Mouse (Mus musculus): ENCODE measurements at regions not wholly inside any gene's neighbourhood (a gene's known extent, or its start where the extent isn't known, plus 50 kb on each side); places are given as distances from the start of the nearest gene placed in this dataset.
"Not testable (repeated sequence)": the region's sequence is repeated elsewhere in the genome, so short reads cannot be mapped to it uniquely, and the experiment has no call there.

DNA sequence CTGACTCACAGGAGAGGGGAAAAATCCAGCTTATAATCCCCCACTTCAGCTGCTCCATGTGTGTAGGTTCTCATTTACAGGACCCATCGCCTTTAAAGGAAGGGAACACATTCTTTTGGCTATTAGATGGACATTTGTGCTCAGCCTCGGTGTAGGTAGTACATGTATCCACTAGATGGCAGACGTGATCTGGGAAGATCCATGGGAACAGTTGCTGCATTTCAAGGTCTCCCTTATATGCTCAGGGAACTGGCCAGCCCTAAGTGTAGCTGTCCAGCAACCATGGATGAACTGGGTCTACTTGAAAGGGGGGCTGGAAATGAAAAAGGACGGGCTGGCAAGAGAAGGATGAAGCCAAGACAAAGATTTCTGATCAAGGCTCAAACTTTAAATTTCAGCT lies 124.0 kb downstream of the Akain1 start:
- peak; percentile 91 for TF ChIP-seq CTCF (IDR thresholded peaks at IDR 0.05; ENCODE audit: low read depth)
- no peak overlapping the region for H3K9ac ChIP-seq (ENCODE audit: low read depth, low read length)
- H3K27ac ChIP-seq (ENCODE audit: low read depth, low read length), result no peak overlapping the region
- no peak overlapping the region for H3K4me3 ChIP-seq (ENCODE audit: low read depth, low read length)
- no peak for ATAC-seq
- no peak overlapping the region for H3K4me2 ChIP-seq (replicated peaks; ENCODE audit: low read depth)
- H3K36me3 ChIP-seq (ENCODE audit: control insufficient read depth, insufficient read depth), result no peaks in the 10 kb centered on the region
- WGBS, result 18% methylated on average over 4 of the region's 4 CpGs
- no peaks in the 10 kb centered on the region for H3K9me3 ChIP-seq (ENCODE audit: control insufficient read depth)
- H3K27me3 ChIP-seq (replicated peaks; ENCODE audit: control insufficient read depth, insufficient read depth, low read length), result no peaks in the 10 kb centered on the region
- no peaks in the 10 kb centered on the region for H3K4me1 ChIP-seq (replicated peaks; ENCODE audit: control insufficient read depth, insufficient read depth, low read length)

DNA sequence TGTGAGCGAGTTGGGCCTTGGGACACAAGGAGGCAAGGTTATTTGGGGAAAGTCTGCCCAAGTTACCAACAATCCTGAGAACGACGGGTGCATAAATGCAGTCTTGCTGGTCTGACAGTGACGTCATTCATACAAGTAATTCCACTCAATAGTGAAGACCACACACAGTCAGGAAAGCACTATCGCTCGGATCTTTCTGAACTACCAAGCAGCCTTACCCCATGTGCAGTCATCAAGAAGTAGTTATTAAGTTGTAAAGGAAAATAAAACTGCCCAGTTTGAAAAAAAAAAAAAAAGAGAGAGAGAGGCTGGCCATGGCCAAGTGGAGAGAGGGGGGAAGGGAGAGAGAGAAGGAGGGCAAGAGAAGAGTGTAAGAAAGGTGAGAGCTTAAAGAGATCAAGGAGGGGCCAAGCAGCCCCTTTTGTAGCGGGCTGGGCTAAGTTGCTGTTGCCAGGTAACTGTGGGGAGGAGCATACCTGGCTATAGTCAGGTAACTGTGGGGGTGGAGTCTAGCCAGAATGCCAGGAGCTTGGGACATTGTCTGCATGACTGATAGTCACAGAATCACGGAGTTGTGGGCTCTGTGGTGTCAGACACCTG lies 132.0 kb downstream of the Akain1 start:
- not testable (repeated sequence) for H3K36me3 ChIP-seq (ENCODE audit: control insufficient read depth, insufficient read depth); H3K27me3 ChIP-seq (replicated peaks; ENCODE audit: control insufficient read depth, insufficient read depth, low read length); H3K4me3 ChIP-seq (ENCODE audit: low read depth, low read length); H3K9me3 ChIP-seq (ENCODE audit: control insufficient read depth); H3K4me1 ChIP-seq (replicated peaks; ENCODE audit: control insufficient read depth, insufficient read depth, low read length); H3K9ac ChIP-seq (ENCODE audit: low read depth, low read length); H3K27ac ChIP-seq (ENCODE audit: low read depth, low read length)
- ATAC-seq, result 0 out of 2 replicates have a peak, but pooled peaks have one; percentile 22
- 0 out of 2 replicates have a peak overlapping the region, but pooled peaks have one; percentile 6 for H3K4me2 ChIP-seq (replicated peaks; ENCODE audit: low read depth)
- WGBS, result 25% methylated on average over 8 of the region's 8 CpGs

DNA sequence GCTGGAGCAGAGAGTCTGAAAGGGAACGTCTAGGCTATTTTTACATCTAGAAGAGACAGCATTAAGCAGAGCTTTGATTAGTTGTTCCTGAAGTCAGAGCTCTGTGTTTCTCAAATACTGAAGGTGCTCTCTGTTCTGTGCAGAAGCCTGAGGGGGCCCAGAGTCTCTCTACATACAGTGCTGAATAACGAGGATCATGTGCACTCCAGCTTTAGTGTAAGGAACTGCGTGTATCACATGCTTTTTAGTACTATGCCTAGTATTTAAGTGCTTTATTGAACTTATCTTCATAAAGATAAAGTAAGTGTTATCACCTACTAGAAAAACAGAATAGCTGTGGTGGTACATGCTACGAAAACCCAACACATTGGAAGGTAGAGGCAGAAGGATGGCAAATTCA lies 151.4 kb downstream of the Akain1 start:
- H3K36me3 ChIP-seq (ENCODE audit: control insufficient read depth, insufficient read depth), result no peaks in the 10 kb centered on the region
- no peak overlapping the region for H3K9ac ChIP-seq (ENCODE audit: low read depth, low read length)
- no peaks in the 10 kb centered on the region for H3K9me3 ChIP-seq (ENCODE audit: control insufficient read depth)
- H3K4me2 ChIP-seq (replicated peaks; ENCODE audit: low read depth), result no peak overlapping the region
- H3K27ac ChIP-seq (ENCODE audit: low read depth, low read length), result no peak overlapping the region
- H3K4me1 ChIP-seq (replicated peaks; ENCODE audit: control insufficient read depth, insufficient read depth, low read length), result no peaks in the 10 kb centered on the region
- no peak for TF ChIP-seq CTCF (IDR thresholded peaks at IDR 0.05; ENCODE audit: low read depth)
- no peaks in the 10 kb centered on the region for H3K27me3 ChIP-seq (replicated peaks; ENCODE audit: control insufficient read depth, insufficient read depth, low read length)
- 37% methylated on average over 4 of the region's 4 CpGs for WGBS
- no peak overlapping the region for H3K4me3 ChIP-seq (ENCODE audit: low read depth, low read length)
- 0 out of 2 replicates have a peak, but pooled peaks have one; percentile 33 for ATAC-seq

DNA sequence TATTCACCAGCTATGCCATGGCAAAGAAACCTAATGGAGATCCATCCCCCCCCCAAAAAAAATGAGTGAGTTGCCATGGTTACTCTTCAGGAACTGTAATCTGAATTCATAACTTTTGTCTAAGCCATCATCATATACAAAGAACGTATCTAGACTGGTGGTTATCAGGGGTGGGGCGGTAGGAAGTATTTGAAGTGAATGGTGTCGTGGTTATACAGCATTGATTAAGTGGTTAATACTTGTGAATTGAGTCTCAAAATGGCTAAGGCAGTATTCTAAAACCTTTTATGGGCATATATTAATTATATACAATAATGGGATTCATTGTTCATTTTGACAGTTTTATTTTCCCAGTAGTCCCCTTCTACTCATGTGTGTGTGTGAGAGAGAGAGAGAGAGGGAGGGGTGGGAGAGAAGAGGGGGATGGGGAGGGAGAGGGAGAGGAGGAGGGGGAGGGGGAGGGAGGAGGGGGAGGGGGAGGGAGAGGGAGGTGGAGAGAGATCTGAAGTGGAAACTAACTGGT lies 158.7 kb downstream of the Akain1 start:
- no peak overlapping the region for H3K4me2 ChIP-seq (replicated peaks; ENCODE audit: low read depth)
- 70% methylated on average over 3 of the region's 3 CpGs for WGBS
- no peak overlapping the region for H3K9ac ChIP-seq (ENCODE audit: low read depth, low read length)
- no peak for TF ChIP-seq CTCF (IDR thresholded peaks at IDR 0.05; ENCODE audit: low read depth)
- no peaks in the 10 kb centered on the region for H3K27me3 ChIP-seq (replicated peaks; ENCODE audit: control insufficient read depth, insufficient read depth, low read length)
- H3K27ac ChIP-seq (ENCODE audit: low read depth, low read length), result no peak overlapping the region
- no peaks in the 10 kb centered on the region for H3K4me1 ChIP-seq (replicated peaks; ENCODE audit: control insufficient read depth, insufficient read depth, low read length)
- no peak for ATAC-seq
- H3K36me3 ChIP-seq (ENCODE audit: control insufficient read depth, insufficient read depth), result no peaks in the 10 kb centered on the region
- H3K9me3 ChIP-seq (ENCODE audit: control insufficient read depth), result no peaks in the 10 kb centered on the region
- H3K4me3 ChIP-seq (ENCODE audit: low read depth, low read length), result no peak overlapping the region

DNA sequence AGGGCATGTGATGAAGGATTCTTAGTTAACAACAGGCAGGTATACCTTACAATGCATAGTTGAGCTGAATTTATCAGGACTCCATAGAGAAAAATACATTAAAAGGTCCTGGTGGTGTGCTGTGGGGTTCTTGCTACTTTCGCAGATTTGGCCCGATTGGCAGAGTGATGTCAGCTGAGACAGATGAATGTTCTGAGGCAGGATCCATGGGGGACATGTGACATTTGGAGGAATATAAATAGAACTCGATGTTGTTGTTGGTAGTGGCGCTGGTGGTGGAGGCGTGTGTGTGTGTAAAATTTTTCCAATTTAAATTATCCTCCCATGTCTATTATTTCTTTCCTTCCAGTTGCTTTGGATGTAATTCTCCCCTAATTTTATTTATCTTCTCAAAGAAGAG lies 159.3 kb downstream of the Akain1 start:
- 77% methylated on average over 5 of the region's 5 CpGs for WGBS
- Histone ChIP-seq H3K4me2 (replicated peaks; ENCODE audit: low read depth) (no peak overlapping the region), H3K27ac (ENCODE audit: low read depth, low read length) (no peak overlapping the region), H3K9me3 (ENCODE audit: control insufficient read depth) (no peaks in the 10 kb centered on the region), H3K36me3 (ENCODE audit: control insufficient read depth, insufficient read depth) (no peaks in the 10 kb centered on the region), H3K4me1 (replicated peaks; ENCODE audit: control insufficient read depth, insufficient read depth, low read length) (no peaks in the 10 kb centered on the region), H3K27me3 (replicated peaks; ENCODE audit: control insufficient read depth, insufficient read depth, low read length) (no peaks in the 10 kb centered on the region), H3K4me3 (ENCODE audit: low read depth, low read length) (no peak overlapping the region), H3K9ac (ENCODE audit: low read depth, low read length) (no peak overlapping the region)
- no peak for ATAC-seq
- no peak for TF ChIP-seq CTCF (IDR thresholded peaks at IDR 0.05; ENCODE audit: low read depth)

DNA sequence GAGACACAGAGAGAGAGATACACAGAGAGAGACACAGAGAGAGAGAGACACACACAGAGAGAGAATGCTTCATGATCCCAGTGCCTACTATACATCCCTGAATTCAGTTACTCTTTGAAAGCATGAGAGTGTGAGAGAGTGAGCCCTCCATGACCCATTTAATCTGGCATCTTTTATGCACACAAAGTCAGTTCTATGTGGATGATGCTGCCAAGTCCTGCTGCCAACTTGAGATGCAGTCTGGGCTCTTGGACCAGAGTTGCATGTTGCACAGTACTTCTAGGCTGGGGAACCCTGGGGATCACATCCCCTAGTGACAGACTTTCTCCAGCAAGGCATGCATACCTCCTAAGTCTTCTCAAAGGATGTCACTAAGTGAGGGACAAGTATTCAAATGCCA lies 164.5 kb downstream of the Akain1 start:
- Histone ChIP-seq H3K4me1 (replicated peaks; ENCODE audit: control insufficient read depth, insufficient read depth, low read length) (no peaks in the 10 kb centered on the region), H3K4me2 (replicated peaks; ENCODE audit: low read depth) (no peak overlapping the region), H3K4me3 (ENCODE audit: low read depth, low read length) (no peak overlapping the region), H3K27me3 (replicated peaks; ENCODE audit: control insufficient read depth, insufficient read depth, low read length) (no peaks in the 10 kb centered on the region), H3K9ac (ENCODE audit: low read depth, low read length) (no peak overlapping the region), H3K36me3 (ENCODE audit: control insufficient read depth, insufficient read depth) (no peaks in the 10 kb centered on the region), H3K27ac (ENCODE audit: low read depth, low read length) (no peak overlapping the region), H3K9me3 (ENCODE audit: control insufficient read depth) (no peaks in the 10 kb centered on the region)
- ATAC-seq, result no peak
- TF ChIP-seq CTCF (IDR thresholded peaks at IDR 0.05; ENCODE audit: low read depth), result no peak

DNA sequence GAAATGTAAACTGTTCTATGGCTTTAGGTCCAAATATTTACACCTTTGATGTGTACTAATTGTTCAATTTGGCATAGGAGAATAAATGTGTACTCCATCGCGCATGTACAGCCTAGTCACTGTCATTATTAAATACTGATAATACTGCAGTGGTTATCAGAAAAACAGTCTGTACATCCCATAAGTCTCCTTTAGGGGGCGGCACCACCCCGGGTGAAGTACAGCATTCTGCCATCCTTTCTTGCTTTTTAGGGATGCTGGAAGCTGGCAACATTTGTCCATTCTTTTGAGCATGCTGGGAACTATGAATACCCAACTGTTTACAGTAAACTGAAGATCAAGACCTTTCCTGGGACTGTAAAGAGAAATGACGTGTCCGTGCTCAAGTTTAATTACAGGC lies 165.6 kb downstream of the Akain1 start:
- Histone ChIP-seq H3K4me3 (ENCODE audit: low read depth, low read length) (no peak overlapping the region), H3K4me2 (replicated peaks; ENCODE audit: low read depth) (no peak overlapping the region), H3K36me3 (ENCODE audit: control insufficient read depth, insufficient read depth) (no peaks in the 10 kb centered on the region), H3K9me3 (ENCODE audit: control insufficient read depth) (no peaks in the 10 kb centered on the region), H3K9ac (ENCODE audit: low read depth, low read length) (no peak overlapping the region), H3K27me3 (replicated peaks; ENCODE audit: control insufficient read depth, insufficient read depth, low read length) (no peaks in the 10 kb centered on the region), H3K4me1 (replicated peaks; ENCODE audit: control insufficient read depth, insufficient read depth, low read length) (no peaks in the 10 kb centered on the region), H3K27ac (ENCODE audit: low read depth, low read length) (no peak overlapping the region)
- no peak for ATAC-seq
- TF ChIP-seq CTCF (IDR thresholded peaks at IDR 0.05; ENCODE audit: low read depth), result peak; percentile 45
- WGBS, result 66% methylated on average over 6 of the region's 6 CpGs

All from intestine, postnatal 0 days (tissue).